Mouse (Mus musculus) ES-E14 (cell line): ENCODE measurements around the gene Zfand2b.

Experiments used
- CHD2 ChIP-seq: IDR thresholded peaks from 2 replicates; pipeline ENCODE4 v1.6.1; 2014; ENCODE audit warnings: mild to moderate bottlenecking, low read depth, low read length, inconsistent platforms
- ZC3H11A ChIP-seq: IDR thresholded peaks from 2 replicates; pipeline ENCODE4 v1.6.1; 2012; ENCODE audit warnings: low read depth, mild to moderate bottlenecking, inconsistent platforms, low read length, borderline replicate concordance

GRCm38 (mm10) chr1:75214442-75214841 lies 46.0 kb downstream of the Zfand2b start:
- TF ChIP-seq CHD2 (no peak), ZC3H11A (no peak)
